Mouse (Mus musculus) telencephalon, adult 2 months (tissue): Measurements from ENCODE around the gene P2ry10b.

ENCODE experiments used
- DNase-seq: peaks from one replicate; pipeline ENCODE4 v3.0.0-alpha.2; 2011; ENCODE audit warnings: low read depth, low spot score

The P2ry10b gene

DNA sequence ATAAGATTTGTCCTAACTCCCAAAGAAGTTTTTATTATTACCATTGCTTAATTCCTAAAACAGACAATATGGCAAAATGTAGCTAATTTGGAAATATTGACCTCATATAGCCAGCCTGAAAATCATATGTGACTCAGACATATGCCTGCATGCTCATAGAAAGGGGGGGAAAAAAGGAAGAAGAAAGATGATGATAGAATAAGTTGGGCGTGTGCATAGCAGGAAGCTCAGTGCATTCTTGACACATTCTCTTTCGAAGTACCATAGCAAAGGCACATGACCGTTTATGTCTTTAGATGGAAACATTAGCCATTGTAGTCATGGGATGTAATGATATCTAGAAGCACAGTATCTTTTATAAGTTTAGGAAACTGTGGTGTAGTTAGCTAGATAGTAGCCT, at the start of gene P2ry10b:
P2ry10b (plus strand) TSS at position 247 of the 400 bp plus-strand sequence.
- DNase-seq, result no peak

DNA sequence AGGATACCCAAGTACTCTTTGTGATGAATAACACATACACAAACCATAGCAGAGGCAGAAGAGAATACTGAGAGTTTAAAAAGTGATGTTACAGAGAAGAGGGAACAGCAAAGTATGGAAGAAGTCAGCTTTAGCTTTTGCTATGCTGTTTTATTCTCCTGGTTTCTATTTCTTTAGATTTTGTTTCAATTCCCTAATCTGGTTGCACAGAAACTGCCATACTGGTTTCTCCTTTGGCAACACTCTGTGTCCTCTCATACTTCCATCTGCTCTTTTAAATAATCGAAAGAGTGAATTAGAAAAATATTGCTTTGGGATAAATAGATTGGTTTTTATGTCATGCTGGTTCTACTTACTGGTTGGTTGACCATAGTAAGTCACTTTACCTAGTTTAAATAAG, 32.4 kb upstream of the P2ry10b start:
- no peak for DNase-seq

DNA sequence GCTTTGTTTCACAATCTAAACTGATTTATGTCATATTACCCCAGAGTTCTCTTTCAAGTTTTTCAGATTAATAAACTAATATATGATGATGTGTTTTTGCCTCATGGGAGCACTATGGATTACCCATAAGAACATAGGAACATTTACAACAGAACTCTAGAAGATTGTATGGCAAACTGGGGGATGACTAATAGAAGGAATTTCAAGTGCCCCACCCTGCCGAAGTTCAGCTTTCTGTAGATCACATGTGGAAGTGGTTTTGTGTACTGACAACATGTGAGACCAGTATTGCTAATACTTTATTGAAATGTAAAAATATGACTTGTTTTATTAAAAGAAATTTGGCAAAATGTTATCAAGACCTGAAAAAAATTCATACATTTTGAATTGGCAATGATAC, 31.7 kb upstream of the P2ry10b start:
- DNase-seq, result no peak

DNA sequence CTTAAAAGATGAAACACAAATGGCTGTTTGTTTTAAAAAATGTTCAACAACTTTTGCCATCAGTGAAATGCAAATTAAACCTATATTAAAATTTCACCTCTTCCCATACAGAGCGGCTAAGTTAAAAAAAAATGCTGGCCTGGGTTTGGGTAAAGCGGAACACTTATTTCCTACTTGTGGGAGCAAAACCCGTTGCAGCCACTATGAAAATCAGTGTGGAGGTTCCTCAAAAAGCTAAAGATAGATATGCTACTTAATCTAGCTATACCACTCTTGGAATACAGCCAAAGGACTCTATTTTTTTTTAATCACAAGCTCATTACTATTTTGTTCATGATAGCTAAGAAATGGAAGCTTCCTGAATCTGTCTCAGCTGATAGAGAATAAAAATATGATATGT, 5.5 kb upstream of the P2ry10b start:
- no peak for DNase-seq

DNA sequence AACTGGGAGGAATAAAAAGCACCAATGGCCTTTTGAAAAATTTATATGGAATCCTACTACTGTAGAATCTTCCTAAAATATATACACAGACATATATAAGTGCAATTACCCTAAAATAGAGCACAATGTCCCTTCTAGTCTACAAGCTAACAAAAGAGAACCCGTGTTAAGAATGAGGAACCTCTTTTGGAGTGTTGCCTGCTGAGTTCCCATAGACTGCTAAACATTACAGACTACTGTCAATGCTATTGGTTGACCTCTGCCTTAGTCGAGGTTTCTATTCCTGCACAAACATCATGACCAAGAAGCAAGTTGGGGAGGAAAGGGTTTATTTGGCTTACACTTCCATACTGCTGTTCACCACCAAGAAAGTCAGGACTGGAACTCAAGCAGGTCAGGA, 4.8 kb upstream of the P2ry10b start:
- no peak for DNase-seq

DNA sequence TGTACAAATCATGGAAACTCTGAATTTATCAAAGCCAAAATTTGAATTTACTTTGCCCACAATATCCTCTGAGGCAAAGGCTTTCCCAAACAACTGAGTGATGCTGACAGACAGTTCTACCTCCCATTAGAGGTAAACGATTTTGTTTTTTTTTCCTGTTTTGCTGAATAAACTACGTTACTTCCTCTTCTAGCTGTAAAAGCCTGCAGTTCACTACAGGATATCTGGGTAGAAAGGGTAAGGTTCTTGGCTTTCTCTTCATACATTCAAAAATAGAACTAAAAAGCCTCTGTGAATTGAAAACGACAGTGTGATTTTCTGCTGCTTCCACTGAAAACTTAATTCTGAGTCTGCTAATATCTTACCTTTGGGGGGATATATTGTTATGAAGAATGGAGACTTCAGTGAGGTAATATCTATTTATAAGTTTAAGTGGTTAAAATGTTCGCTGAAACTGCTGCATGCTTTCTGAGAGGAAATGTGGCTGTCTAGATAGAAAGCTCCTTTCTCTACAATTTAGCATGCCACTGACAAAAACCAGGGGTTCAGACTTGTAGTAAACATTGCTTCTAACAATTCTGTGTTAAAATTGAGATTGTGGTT, 765 bp downstream of the P2ry10b start:
- no peak for DNase-seq

DNA sequence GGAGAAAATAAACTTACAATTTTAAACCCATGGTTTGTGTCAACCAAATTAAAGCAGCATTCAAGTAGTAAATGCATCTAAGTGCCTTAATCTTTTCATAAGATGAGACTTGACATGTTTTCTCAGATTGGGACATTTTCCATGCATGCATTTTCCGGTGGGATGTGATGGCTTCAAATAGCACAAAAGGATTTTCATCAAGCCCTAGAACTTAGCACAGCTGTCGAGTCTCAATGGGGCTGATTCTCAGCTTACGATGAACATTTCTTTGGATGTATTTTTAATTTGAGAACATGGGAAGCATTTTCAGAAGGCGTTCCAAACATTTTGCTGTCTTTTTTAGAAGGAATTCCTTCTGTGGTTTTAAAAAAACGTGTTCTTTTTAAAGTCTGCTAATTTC, 1.3 kb downstream of the P2ry10b start:
- DNase-seq, result no peak

DNA sequence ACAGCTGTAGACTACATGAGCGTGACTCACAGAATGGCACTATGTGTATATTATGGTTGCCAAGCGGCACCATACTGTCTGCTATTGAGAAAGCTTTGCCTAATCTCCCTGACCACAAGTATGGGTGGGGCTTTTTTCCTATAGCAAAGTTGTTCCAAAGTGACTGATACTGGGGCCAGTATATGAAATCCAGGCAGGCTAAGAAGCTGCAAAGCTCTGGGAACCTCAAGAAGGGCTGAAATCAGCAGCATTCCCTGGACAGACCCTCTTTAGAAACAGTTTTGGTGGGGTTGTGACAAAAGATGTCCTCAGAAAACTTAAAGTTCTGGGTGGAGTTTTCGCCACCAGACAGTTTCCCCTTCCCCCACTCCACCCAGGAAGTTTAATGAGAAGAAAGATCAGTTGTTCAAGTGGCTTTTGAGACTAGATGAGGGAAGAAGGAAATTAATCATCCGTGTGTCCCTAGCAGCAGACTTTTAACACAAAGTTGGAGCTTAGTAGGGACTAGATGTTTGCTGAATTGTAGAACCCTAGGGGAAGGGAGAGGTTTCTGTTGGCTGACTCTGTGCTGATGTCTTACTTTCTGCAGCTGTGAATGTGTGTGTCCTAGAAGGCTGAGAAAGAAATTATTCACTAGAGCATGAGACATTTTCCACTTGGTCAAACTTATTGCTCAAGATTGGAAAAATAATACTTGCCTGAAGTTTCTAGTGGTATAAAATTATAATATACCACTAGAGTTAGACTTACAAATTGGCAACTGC, 2.2 kb downstream of the P2ry10b start:
- DNase-seq, result no peak

DNA sequence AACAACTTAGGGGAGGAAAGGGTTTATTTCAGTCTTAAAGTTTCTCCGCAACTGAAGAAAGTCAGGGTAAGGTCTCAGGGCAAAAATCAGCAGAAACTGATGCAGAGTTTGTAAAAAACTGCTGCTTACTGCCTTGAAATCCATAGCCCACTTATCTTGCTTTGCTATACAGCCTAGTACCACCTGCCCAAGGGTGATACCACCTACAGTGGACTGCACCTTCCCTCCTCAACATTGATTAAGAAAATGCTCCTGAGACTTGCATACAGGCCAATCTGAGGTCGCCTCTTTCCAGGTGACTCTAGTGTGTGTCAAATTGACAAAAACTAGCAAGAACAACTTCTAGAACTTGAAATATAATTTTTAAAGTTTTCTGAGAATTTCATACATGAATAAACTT, 7.3 kb downstream of the P2ry10b start:
- no peak for DNase-seq

DNA sequence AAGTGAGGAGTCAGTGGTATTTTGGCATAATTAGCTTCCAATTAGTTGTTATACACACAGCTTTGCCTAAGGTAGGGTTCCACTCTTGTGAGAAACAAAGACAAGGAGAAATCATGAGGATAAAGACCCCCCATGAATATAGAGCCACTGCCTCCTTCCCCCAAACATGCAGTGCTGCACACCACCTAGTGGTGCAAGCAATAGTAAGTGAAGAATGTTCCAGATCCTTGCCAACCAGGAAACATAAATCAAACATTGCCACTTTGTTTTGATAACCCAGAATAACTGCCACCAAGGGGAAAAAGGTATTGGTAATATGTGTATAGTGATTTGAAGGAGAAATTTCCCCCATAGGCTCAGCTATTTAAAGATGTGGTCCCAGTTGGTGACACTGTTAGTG, 11.8 kb downstream of the P2ry10b start:
- DNase-seq, result no peak

DNA sequence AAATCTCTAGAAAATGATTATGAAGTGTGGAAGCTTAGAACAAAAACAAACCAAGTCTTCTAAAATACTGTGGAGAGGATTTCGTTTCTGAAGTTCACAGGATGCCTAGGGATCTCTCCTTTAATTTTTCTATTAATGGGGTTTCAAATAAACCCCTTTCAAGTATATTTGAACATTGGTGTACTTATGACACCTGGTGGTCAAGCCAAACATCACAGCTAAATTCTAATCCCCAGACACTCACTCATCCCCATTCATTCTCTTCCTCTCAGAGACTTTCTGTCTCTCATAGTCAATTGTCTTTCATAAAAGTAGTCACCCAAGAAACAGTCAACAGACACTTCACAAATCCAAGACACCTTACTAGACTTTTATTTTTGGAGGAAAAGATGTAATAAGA, 19.6 kb downstream of the P2ry10b start:
- DNase-seq, result no peak

DNA sequence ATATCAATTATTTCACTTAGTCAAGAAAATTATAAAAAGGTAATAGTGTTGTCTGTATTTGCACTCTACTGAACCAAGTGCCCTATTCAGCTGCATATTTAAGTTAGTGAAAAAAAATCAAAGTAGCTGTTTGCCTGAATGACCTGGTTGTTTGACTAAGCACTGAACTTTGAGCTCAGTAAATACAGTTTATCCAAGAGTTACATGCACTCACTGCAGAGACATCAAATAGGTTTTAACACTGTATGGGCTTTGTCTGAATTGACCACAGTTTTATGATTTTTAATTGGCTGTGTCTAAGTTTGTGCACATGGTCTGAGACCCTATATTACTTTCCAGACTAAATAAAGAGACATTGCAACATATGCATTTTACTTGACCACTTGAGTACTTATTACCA, 20.4 kb downstream of the P2ry10b start:
- DNase-seq, result no peak

DNA sequence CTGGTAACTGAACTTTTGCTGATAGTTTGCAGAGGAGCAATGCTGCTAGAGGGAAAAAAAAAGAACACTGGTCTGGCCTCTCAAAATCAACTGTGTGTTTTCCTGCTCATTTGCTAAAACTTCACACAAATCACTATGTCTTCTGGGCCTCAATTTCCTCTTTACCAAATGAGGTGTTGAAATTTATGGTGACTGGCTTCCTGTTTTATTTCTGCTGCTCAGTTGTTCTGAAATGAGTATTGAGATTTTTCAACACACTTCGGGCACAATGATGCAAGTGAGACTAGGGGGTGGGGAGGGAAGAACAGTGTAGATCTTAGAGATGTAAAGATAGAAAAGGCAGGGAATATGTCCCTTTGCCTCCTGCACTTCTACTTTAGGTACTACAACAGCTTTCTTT, 30.0 kb downstream of the P2ry10b start:
- DNase-seq, result no peak

DNA sequence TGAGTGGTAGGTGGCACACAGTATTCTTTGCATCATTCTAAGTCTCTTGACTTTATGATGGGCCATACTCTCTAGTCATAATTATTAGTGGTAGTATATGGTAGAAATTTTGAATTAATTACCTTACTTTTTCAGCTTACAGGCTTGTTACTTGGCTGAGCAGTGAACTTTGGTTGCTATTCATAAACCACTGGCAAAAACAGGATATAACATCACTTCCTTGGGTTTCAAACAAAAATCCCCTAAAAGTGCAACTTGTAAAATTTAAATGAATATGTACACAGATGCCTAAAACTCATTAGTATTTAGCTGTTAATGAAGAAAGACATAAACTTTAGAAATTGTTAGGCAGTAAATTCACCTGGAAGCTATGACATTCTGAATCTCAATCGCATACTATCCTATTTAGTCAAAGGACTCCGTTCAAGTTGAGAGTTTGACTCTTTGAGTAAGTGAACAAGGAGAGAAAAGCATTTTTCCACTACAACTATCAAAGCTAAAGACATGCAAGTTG, 68.9 kb downstream of the P2ry10b start:
- no peak for DNase-seq
